Mouse (Mus musculus) embryonic facial prominence, embryonic 10.5 days (tissue): ENCODE measurements around the gene Pkd1. TPM values are rescaled to one million over a fixed set of nuclear protein-coding genes. Genes with fewer than 3 reads are reported as not detected.

Experiments used
- DNase-seq: peaks from one replicate; pipeline ENCODE4 v3.0.0-alpha.2; 2017; ENCODE audit warnings: low spot score
- H3K27ac ChIP-seq: fragments of 300-500 bp; sonication (generic); replicated peaks from 2 replicates; pipeline ENCODE4 v1.5.1; 2016; ENCODE audit warnings: mild to moderate bottlenecking
- H3K27me3 ChIP-seq: fragments of 300-500 bp; sonication (generic); replicated peaks from 2 replicates; pipeline ENCODE4 v1.6.1; 2016; ENCODE audit warnings: low read depth, mild to moderate bottlenecking; ENCODE audit not compliant: poor library complexity, severe bottlenecking
- H3K36me3 ChIP-seq: fragments of 300-500 bp; sonication (generic); replicated peaks from 2 replicates; pipeline ENCODE4 v1.6.1; 2016; ENCODE audit warnings: mild to moderate bottlenecking, moderate library complexity
- H3K4me1 ChIP-seq: fragments of 300-500 bp; sonication (generic); 2 replicates; pipeline ENCODE4 v1.6.1; 2016
- H3K4me3 ChIP-seq: fragments of 300-500 bp; sonication (generic); 2 replicates; pipeline ENCODE4 v1.5.1; 2016; ENCODE audit warnings: mild to moderate bottlenecking, moderate library complexity
- H3K9me3 ChIP-seq: fragments of 300-500 bp; sonication (generic); 2 replicates; pipeline ENCODE4 v1.6.1; 2016; ENCODE audit warnings: mild to moderate bottlenecking
- WGBS: fragments of 180-500 bp; shearing (Covaris S2); methylation state at CpG from one replicate; pipeline ENCODE4 v1.1.7; 2016; 5-methylcytosine and 5-hydroxymethylcytosine counted together
- polyA plus RNA-seq: library from polyadenylated mRNA; unstranded; fragments of >200 nt; fragmentation: Nextera tagmentation; extraction: Ambion mirVana; gene quantifications from 2 replicates; pipeline ENCODE4 v1.2.1, GENCODE M21; 2016

The Pkd1 gene
- polyA plus RNA-seq, 1 experiment from 2014 or later: 14.9 TPM

- no peak for DNase-seq
- H3K9me3 ChIP-seq: no peaks in the 10 kb centered on the region
- H3K4me3 ChIP-seq: peak overlapping the region; percentile 16; the same call in 1 of the 2 replicates
- WGBS: 82% methylated on average over 4 of the region's 4 CpGs
- H3K4me1 ChIP-seq: peaks cover 52% of the 10 kb centered on the region
- H3K36me3 ChIP-seq: peaks cover 29% of the 10 kb centered on the region
- no peaks in the 10 kb centered on the region for H3K27me3 ChIP-seq
- no peak overlapping the region for H3K27ac ChIP-seq
These were observed 85.4 kb downstream of the Pkd1 start for GRCm38 (mm10) chr17:24635024-24635423.

- peaks cover 29% of the 10 kb centered on the region for H3K36me3 ChIP-seq
- H3K9me3 ChIP-seq: no peaks in the 10 kb centered on the region
- WGBS: 94% methylated on average over 5 of the region's 5 CpGs
- no peak overlapping the region for H3K27ac ChIP-seq
- no peak for DNase-seq
- H3K27me3 ChIP-seq: no peaks in the 10 kb centered on the region
- no peak overlapping the region for H3K4me3 ChIP-seq
- H3K4me1 ChIP-seq: peaks cover 59% of the 10 kb centered on the region
These were observed 86.1 kb downstream of the Pkd1 start for GRCm38 (mm10) chr17:24635694-24636093.

- Histone ChIP-seq H3K4me1 (peaks cover 55% of the 10 kb centered on the region), H3K27ac (peak overlapping the region; percentile 8), H3K9me3 (no peaks in the 10 kb centered on the region), H3K27me3 (no peaks in the 10 kb centered on the region), H3K36me3 (peaks cover 37% of the 10 kb centered on the region), H3K4me3 (no peak overlapping the region)
- DNase-seq: no peak
- WGBS: 61% methylated on average over 5 of the region's 5 CpGs
These were observed 87.3 kb downstream of the Pkd1 start for GRCm38 (mm10) chr17:24636781-24637481.

GRCm38 (mm10) chr17:24638214-24638613 lies 88.6 kb downstream of the Pkd1 start:
- Histone ChIP-seq H3K27ac (peak overlapping the region; percentile 91), H3K27me3 (no peaks in the 10 kb centered on the region), H3K9me3 (no peaks in the 10 kb centered on the region), H3K4me1 (peaks cover 54% of the 10 kb centered on the region), H3K36me3 (peaks cover 46% of the 10 kb centered on the region), H3K4me3 (peak overlapping the region; percentile 23; the same call in 1 of the 2 replicates)
- DNase-seq: no peak
- 90% methylated on average over 4 of the region's 4 CpGs for whole genome bisulfite sequencing

- no peaks in the 10 kb centered on the region for H3K27me3 ChIP-seq
- peaks cover 56% of the 10 kb centered on the region for H3K4me1 ChIP-seq
- H3K4me3 ChIP-seq: no peak overlapping the region; the same call in 1 of the 2 replicates
- WGBS: 63% methylated on average over 9 of the region's 9 CpGs
- H3K36me3 ChIP-seq: peaks cover 46% of the 10 kb centered on the region
- H3K27ac ChIP-seq: peak overlapping the region; percentile 91
- DNase-seq: no peak
- no peaks in the 10 kb centered on the region for H3K9me3 ChIP-seq
These were observed 89.2 kb downstream of the Pkd1 start for GRCm38 (mm10) chr17:24638840-24639239.

- Histone ChIP-seq H3K4me3 (peak overlapping the region; percentile 39), H3K4me1 (peaks cover 63% of the 10 kb centered on the region), H3K27me3 (no peaks in the 10 kb centered on the region), H3K9me3 (no peaks in the 10 kb centered on the region), H3K36me3 (peaks cover 48% of the 10 kb centered on the region), H3K27ac (peak overlapping the region; percentile 91)
- WGBS: 39% methylated on average over 5 of the region's 5 CpGs
- peak; percentile 79 for DNase-seq
These were observed 89.9 kb downstream of the Pkd1 start for GRCm38 (mm10) chr17:24639571-24639988.

- H3K36me3 ChIP-seq: peaks cover 48% of the 10 kb centered on the region
- WGBS: 83% methylated on average over 7 of the region's 7 CpGs
- peak overlapping the region; percentile 39 for H3K4me3 ChIP-seq
These were observed 90.5 kb downstream of the Pkd1 start for GRCm38 (mm10) chr17:24640119-24640518.

GRCm38 (mm10) chr17:24640581-24640980 lies 90.9 kb downstream of the Pkd1 start:
- WGBS: 94% methylated on average over 15 of the region's 15 CpGs
- Histone ChIP-seq H3K4me3 (no peak overlapping the region; the same call in 1 of the 2 replicates), H3K9me3 (no peaks in the 10 kb centered on the region), H3K27me3 (no peaks in the 10 kb centered on the region), H3K4me1 (peaks cover 74% of the 10 kb centered on the region), H3K36me3 (peaks cover 49% of the 10 kb centered on the region), H3K27ac (peak overlapping the region; percentile 91)
- no peak for DNase-seq

More at GRCm38 (mm10) chr17:24640119-24640518, 90.5 kb downstream of the Pkd1 start:
- no peaks in the 10 kb centered on the region for H3K9me3 ChIP-seq
- H3K27me3 ChIP-seq: no peaks in the 10 kb centered on the region
- peaks cover 69% of the 10 kb centered on the region for H3K4me1 ChIP-seq
- peak overlapping the region; percentile 91 for H3K27ac ChIP-seq
- no peak for DNase-seq

- H3K4me1 ChIP-seq: peaks cover 70% of the 10 kb centered on the region
- WGBS: 94% methylated on average over 14 of the region's 14 CpGs
These were observed 92.3 kb downstream of the Pkd1 start for GRCm38 (mm10) chr17:24641944-24642343.

GRCm38 (mm10) chr17:24642791-24643343 lies 93.2 kb downstream of the Pkd1 start:
- peaks cover 71% of the 10 kb centered on the region for H3K4me1 ChIP-seq
- H3K4me3 ChIP-seq: peak overlapping the region; percentile 12; the same call in 1 of the 2 replicates
- H3K9me3 ChIP-seq: no peaks in the 10 kb centered on the region
- H3K36me3 ChIP-seq: peaks cover 50% of the 10 kb centered on the region
- H3K27me3 ChIP-seq: peaks cover 5% of the 10 kb centered on the region
- peak overlapping the region; percentile 84 for H3K27ac ChIP-seq
- DNase-seq: no peak
- WGBS: 64% methylated on average over 6 of the region's 6 CpGs

More at GRCm38 (mm10) chr17:24641944-24642343, 92.3 kb downstream of the Pkd1 start:
- Histone ChIP-seq H3K27me3 (no peaks in the 10 kb centered on the region), H3K4me3 (no peak overlapping the region), H3K9me3 (no peaks in the 10 kb centered on the region), H3K36me3 (peaks cover 50% of the 10 kb centered on the region), H3K27ac (no peak overlapping the region)
- DNase-seq: no peak

GRCm38 (mm10) chr17:24644030-24644715 lies 94.5 kb downstream of the Pkd1 start:
- 30% methylated on average over 7 of the region's 7 CpGs for WGBS
- DNase-seq: no peak
- Histone ChIP-seq H3K27me3 (peaks cover 18% of the 10 kb centered on the region), H3K9me3 (no peaks in the 10 kb centered on the region), H3K27ac (peak overlapping the region; percentile 84), H3K4me1 (peaks cover 66% of the 10 kb centered on the region), H3K36me3 (peaks cover 38% of the 10 kb centered on the region), H3K4me3 (peak overlapping the region; percentile 29)

- Histone ChIP-seq H3K4me1 (peaks cover 66% of the 10 kb centered on the region), H3K36me3 (peaks cover 29% of the 10 kb centered on the region), H3K27me3 (peaks cover 26% of the 10 kb centered on the region), H3K9me3 (no peaks in the 10 kb centered on the region), H3K27ac (peak overlapping the region; percentile 84), H3K4me3 (peak overlapping the region; percentile 29)
- no peak for DNase-seq
- 83% methylated on average over 9 of the region's 9 CpGs for WGBS
These were observed 95.5 kb downstream of the Pkd1 start for GRCm38 (mm10) chr17:24644875-24645721.
